Mouse (Mus musculus) neural tube, embryonic 14.5 days (tissue): ENCODE measurements at regions not wholly inside any gene's neighbourhood (a gene's known extent, or its start where the extent isn't known, plus 50 kb on each side); places are given as distances from the start of the nearest gene placed in this dataset.

Experiments used
- ATAC-seq: fragments of 200-750 bp; cut with Nextera tagmentation; 2 replicates; pipeline ENCODE4 v1.8.0; 2017; ENCODE audit warnings: low read depth, mild to moderate bottlenecking, moderate TSS enrichment, moderate library complexity
- H3K27ac ChIP-seq: fragments of 300-500 bp; sonication (generic); 2 replicates; pipeline ENCODE4 v1.5.1; 2014; ENCODE audit warnings: low read depth, mild to moderate bottlenecking, control low read depth, low read length, moderate library complexity, mixed read lengths
- H3K27me3 ChIP-seq: fragments of 300-500 bp; sonication (generic); 2 replicates; pipeline ENCODE4 v1.6.1; 2014; ENCODE audit warnings: low read length; ENCODE audit not compliant: control insufficient read depth, insufficient read depth
- H3K36me3 ChIP-seq: fragments of 300-500 bp; sonication (generic); 2 replicates; pipeline ENCODE4 v1.6.1; 2014; ENCODE audit warnings: low read length, mixed read lengths; ENCODE audit not compliant: control insufficient read depth, insufficient read depth
- H3K4me1 ChIP-seq: fragments of 300-500 bp; sonication (generic); 2 replicates; pipeline ENCODE4 v1.6.1; 2014; ENCODE audit warnings: low read length; ENCODE audit not compliant: control insufficient read depth, insufficient read depth
- H3K4me2 ChIP-seq: fragments of 300-500 bp; sonication (generic); 2 replicates; pipeline ENCODE4 v1.6.1; 2014; ENCODE audit warnings: mild to moderate bottlenecking, low read depth, low read length, control low read depth
- H3K4me3 ChIP-seq: fragments of 300-500 bp; sonication (generic); 2 replicates; pipeline ENCODE4 v1.5.1; 2014; ENCODE audit warnings: low read depth, low read length, control low read depth, mixed read lengths
- H3K9ac ChIP-seq: fragments of 300-500 bp; sonication (generic); replicated peaks from 2 replicates; pipeline ENCODE4 v1.6.1; 2014; ENCODE audit warnings: low read depth, mild to moderate bottlenecking, control low read depth, low read length, mixed read lengths
- H3K9me3 ChIP-seq: fragments of 300-500 bp; sonication (generic); 2 replicates; pipeline ENCODE4 v1.6.1; 2016; ENCODE audit warnings: low read length; ENCODE audit not compliant: control insufficient read depth
- WGBS: fragments of 180-500 bp; shearing (Covaris S2); extraction: QIAGEN DNeasy Blood & Tissue Kit; methylation state at CpG from one replicate; pipeline ENCODE4 v1.1.7; 2014; 5-methylcytosine and 5-hydroxymethylcytosine counted together

GRCm38 (mm10) chr4:26171177-26171576 is 175.5 kb downstream of the Manea start:
- H3K4me2 ChIP-seq = no peak overlapping the region
- H3K36me3 ChIP-seq = no peaks in the 10 kb centered on the region
- WGBS = 27% methylated on average over 1 of the region's 1 CpGs
- no peak overlapping the region for H3K4me3 ChIP-seq
- H3K9me3 ChIP-seq = no peaks in the 10 kb centered on the region
- H3K4me1 ChIP-seq = no peaks in the 10 kb centered on the region
- H3K9ac ChIP-seq = no peak overlapping the region
- H3K27me3 ChIP-seq = no peaks in the 10 kb centered on the region
- no peak overlapping the region for H3K27ac ChIP-seq
- peak; percentile 44; the same call in 1 of the 2 replicates for ATAC-seq

DNA sequence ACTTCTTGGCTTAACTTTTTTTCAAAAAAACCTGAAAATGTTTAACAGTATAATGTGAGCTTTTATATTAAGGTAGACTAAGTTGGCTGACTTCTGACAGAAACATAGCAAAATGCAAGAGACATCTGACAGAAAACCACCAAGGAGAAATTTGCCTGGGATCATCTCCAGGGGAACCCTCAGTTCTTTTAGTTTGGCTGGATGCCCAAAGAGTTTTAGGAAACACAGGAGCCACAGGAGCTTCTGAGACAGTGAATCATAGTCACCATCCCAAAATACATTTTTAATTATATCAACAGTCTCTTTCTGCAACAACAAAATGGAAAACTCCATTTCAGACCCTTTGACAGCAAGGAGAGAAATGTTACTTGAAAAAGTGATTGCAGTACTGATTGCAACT is 190.5 kb downstream of the Manea start:
- no peak for ATAC-seq
- Histone ChIP-seq H3K9ac (no peak overlapping the region), H3K9me3 (no peaks in the 10 kb centered on the region), H3K4me2 (no peak overlapping the region), H3K36me3 (no peaks in the 10 kb centered on the region), H3K4me1 (no peaks in the 10 kb centered on the region), H3K27ac (no peak overlapping the region), H3K27me3 (no peaks in the 10 kb centered on the region), H3K4me3 (no peak overlapping the region)
